Mouse (Mus musculus): ENCODE results near the gene Prap1. TPM values are rescaled to one million over a fixed set of nuclear protein-coding genes. Genes with fewer than 3 reads are reported as not detected.
A peak's percentile ranks its signal among the peaks of the same experiment; 100 is the strongest.
"Not testable (repeated sequence)": the region's sequence is repeated elsewhere in the genome, so short reads cannot be mapped to it uniquely, and the experiment has no call there.

Prap1 gene
- polyA plus RNA-seq, 1 experiment from 2014 or later = not detected

DNA sequence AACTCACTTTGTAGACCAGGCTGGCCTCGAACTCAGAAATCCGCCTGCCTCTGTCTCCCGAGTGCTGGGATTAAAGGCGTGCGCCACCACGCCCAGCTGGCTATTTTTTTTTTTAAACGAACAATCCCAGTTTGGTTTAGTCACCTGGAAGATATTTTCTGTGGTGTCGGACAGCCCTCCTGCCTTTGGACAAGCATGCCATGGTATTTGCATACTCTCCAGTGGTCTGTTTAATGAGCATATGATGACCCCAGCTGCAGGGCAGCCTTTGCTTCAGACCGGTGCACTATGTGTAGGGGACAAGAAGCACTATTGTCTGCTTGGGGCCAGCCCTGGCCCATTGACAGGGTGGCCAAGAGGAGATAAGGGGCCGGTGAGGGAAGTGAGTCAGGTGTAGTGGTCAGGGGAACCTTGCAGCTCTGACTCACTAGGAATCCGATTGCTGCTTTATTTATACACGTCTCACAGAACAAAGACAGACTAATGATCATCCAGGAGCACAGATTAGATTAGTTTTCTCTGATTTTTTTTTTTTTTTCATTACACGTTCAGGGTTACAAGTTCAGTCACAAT, 28.2 kb downstream of the Prap1 start:
- Histone ChIP-seq H3K4me2 (no peak overlapping the region), H3K9me3 (replicated peaks) (no peaks in the 10 kb centered on the region), H3K4me1 (replicated peaks) (peaks cover 34% of the 10 kb centered on the region), H3K27ac (no peak overlapping the region), H3K4me3 (replicated peaks) (no peak overlapping the region), H3K27me3 (no peaks in the 10 kb centered on the region), H3K36me3 (no peaks in the 10 kb centered on the region), H3K9ac (no peak overlapping the region)
- 53% methylated on average over 13 of the region's 13 CpGs for WGBS (ENCODE audit: insufficient replicate concordance)
- ATAC-seq (ENCODE audit: low read depth) (no peak), DNase-seq (no peak)

GRCm38 (mm10) chr7:140122765-140123164, 29.6 kb downstream of the Prap1 start:
- Histone ChIP-seq H3K9me3 (replicated peaks) (no peaks in the 10 kb centered on the region), H3K9ac (no peak overlapping the region), H3K4me1 (replicated peaks) (peaks cover 33% of the 10 kb centered on the region), H3K27ac (no peak overlapping the region), H3K4me3 (replicated peaks) (no peak overlapping the region), H3K4me2 (no peak overlapping the region), H3K36me3 (no peaks in the 10 kb centered on the region), H3K27me3 (no peaks in the 10 kb centered on the region)
- ATAC-seq (ENCODE audit: low read depth) (no peak), DNase-seq (no peak)
- 12% methylated on average over 4 of the region's 4 CpGs for WGBS (ENCODE audit: insufficient replicate concordance)

- Histone ChIP-seq H3K36me3 (no peaks in the 10 kb centered on the region), H3K9me3 (replicated peaks) (no peaks in the 10 kb centered on the region), H3K4me1 (replicated peaks) (peaks cover 38% of the 10 kb centered on the region), H3K27me3 (no peaks in the 10 kb centered on the region), H3K4me3 (replicated peaks) (no peak overlapping the region), H3K4me2 (no peak overlapping the region), H3K27ac (no peak overlapping the region), H3K9ac (no peak overlapping the region)
- ATAC-seq (ENCODE audit: low read depth) (no peak), DNase-seq (no peak)
- WGBS (ENCODE audit: insufficient replicate concordance) = 77% methylated on average over 1 of the region's 1 CpGs
Measured at GRCm38 (mm10) chr7:140124382-140124781, 31.2 kb downstream of the Prap1 start.

DNA sequence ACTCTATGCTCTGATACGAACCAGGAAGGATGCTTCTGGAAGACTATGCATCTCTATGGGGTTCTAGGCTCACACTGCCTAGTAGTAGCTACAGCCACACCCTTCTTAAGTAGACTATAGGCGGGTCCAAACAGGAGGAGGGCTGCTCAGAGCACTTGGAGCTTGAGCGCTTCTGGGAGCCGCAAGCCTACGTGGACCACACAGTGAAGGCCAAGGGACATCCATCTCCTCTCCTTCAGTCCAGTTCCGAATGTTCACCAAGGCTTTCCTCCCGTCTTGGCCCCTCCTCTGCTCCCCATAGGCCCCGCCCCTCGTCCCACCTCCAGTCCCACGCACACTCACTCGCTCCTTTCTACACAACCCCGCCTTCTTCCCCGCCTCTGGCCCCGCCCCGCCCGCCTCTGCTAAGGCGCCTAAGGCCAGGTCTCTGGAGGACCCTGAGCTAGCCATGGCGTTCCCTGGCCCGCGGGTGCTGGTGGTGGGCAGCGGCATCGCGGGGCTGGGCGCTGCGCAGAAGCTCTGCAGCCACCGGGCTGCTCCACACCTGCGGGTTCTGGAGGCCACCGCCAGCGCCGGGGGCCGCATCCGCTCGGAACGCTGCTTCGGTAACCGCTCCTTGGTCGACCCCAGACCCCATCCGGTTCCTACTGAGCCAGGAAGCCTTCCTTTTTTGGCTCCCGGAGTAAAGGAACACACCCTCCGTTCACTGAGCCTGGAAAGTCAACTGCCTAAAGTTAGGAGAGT, 32.3 kb downstream of the Prap1 start:
- Histone ChIP-seq H3K27ac (peak overlapping the region; percentile 47; the same call in 1 of the 2 replicates), H3K27me3 (no peaks in the 10 kb centered on the region)
- whole genome bisulfite sequencing (ENCODE audit: insufficient replicate concordance) = 1% methylated on average over 40 of the region's 40 CpGs

GRCm38 (mm10) chr7:140126022-140126350, 32.8 kb downstream of the Prap1 start:
- H3K9me3 ChIP-seq (replicated peaks) = no peaks in the 10 kb centered on the region
- DNase-seq (no peak), ATAC-seq (ENCODE audit: low read depth) (0 out of 2 replicates have a peak, but pooled peaks have one; percentile 0)
- peak overlapping the region; percentile 75 for H3K4me3 ChIP-seq (replicated peaks)
- 0 out of 2 replicates have a peak, but pooled peaks cover 4% of the 10 kb centered on the region for H3K36me3 ChIP-seq
- peak overlapping the region; percentile 82 for H3K9ac ChIP-seq
- no peaks in the 10 kb centered on the region for H3K27me3 ChIP-seq
- WGBS (ENCODE audit: insufficient replicate concordance) = 5% methylated on average over 5 of the region's 5 CpGs
- peak overlapping the region; percentile 91 for H3K4me2 ChIP-seq
- peaks cover 38% of the 10 kb centered on the region for H3K4me1 ChIP-seq (replicated peaks)
- H3K27ac ChIP-seq = no peak overlapping the region

More for the DNA sequence above, 32.3 kb downstream of the Prap1 start:
- peak overlapping the region; percentile 75 for H3K4me3 ChIP-seq (replicated peaks)
- peak; percentile 92 for DNase-seq
- 0 out of 2 replicates have a peak, but pooled peaks cover 4% of the 10 kb centered on the region for H3K36me3 ChIP-seq
- H3K9ac ChIP-seq = peak overlapping the region; percentile 82
- H3K4me2 ChIP-seq = peak overlapping the region; percentile 91
- no peaks in the 10 kb centered on the region for H3K9me3 ChIP-seq (replicated peaks)
- peak; percentile 100 for ATAC-seq (ENCODE audit: low read depth)
- peaks cover 38% of the 10 kb centered on the region for H3K4me1 ChIP-seq (replicated peaks)

DNA sequence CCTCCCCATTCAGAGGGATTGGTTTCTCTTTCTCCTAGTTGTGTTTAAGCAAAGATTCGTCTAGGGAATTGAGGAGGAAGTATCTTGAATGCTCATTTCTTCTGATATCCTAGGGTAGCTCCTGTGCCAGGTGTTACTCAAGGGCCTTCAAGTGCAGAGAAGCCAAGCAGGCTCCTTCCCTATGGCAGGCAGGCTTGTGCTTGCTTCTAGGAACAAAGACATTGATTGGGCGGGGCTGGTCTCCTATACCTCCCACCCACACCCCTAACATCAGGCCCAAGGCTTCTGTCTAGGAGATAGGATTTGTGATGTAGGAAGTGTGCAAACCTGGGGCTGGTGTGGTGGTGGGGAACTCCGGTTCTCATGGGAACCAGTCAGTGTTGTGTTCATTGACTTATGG, 33.7 kb downstream of the Prap1 start:
- WGBS (ENCODE audit: insufficient replicate concordance) = 49% methylated on average over 3 of the region's 3 CpGs
- Histone ChIP-seq H3K27me3 (no peaks in the 10 kb centered on the region), H3K9ac (no peak overlapping the region), H3K27ac (no peak overlapping the region), H3K4me3 (replicated peaks) (no peak overlapping the region), H3K36me3 (0 out of 2 replicates have a peak, but pooled peaks cover 4% of the 10 kb centered on the region), H3K9me3 (replicated peaks) (no peaks in the 10 kb centered on the region), H3K4me1 (replicated peaks) (peaks cover 38% of the 10 kb centered on the region), H3K4me2 (no peak overlapping the region)
- DNase-seq (no peak), ATAC-seq (ENCODE audit: low read depth) (no peak)

- no peak overlapping the region for H3K9ac ChIP-seq
- H3K4me2 ChIP-seq = no peak overlapping the region
- no peak overlapping the region for H3K4me3 ChIP-seq (replicated peaks)
- no peaks in the 10 kb centered on the region for H3K9me3 ChIP-seq (replicated peaks)
- no peaks in the 10 kb centered on the region for H3K27me3 ChIP-seq
- DNase-seq (no peak), ATAC-seq (ENCODE audit: low read depth) (no peak)
- WGBS (ENCODE audit: insufficient replicate concordance) = 44% methylated on average over 2 of the region's 2 CpGs
- peaks cover 33% of the 10 kb centered on the region for H3K4me1 ChIP-seq (replicated peaks)
- H3K27ac ChIP-seq = no peak overlapping the region
- 0 out of 2 replicates have a peak, but pooled peaks cover 4% of the 10 kb centered on the region for H3K36me3 ChIP-seq
Measured at GRCm38 (mm10) chr7:140127911-140128310, 34.7 kb downstream of the Prap1 start.

GRCm38 (mm10) chr7:140132184-140132583, 39.0 kb downstream of the Prap1 start:
- not testable (repeated sequence) for ATAC-seq (ENCODE audit: low read depth); H3K4me1 ChIP-seq (replicated peaks); H3K4me3 ChIP-seq (replicated peaks); H3K4me2 ChIP-seq; H3K36me3 ChIP-seq; H3K27me3 ChIP-seq; DNase-seq; H3K27ac ChIP-seq; H3K9me3 ChIP-seq (replicated peaks); H3K9ac ChIP-seq
- 69% methylated on average over 7 of the region's 7 CpGs for WGBS (ENCODE audit: insufficient replicate concordance)

- not testable (repeated sequence) for H3K4me1 ChIP-seq (replicated peaks); H3K27ac ChIP-seq; DNase-seq; H3K4me3 ChIP-seq (replicated peaks); H3K9me3 ChIP-seq (replicated peaks); H3K4me2 ChIP-seq; H3K36me3 ChIP-seq; ATAC-seq (ENCODE audit: low read depth); H3K27me3 ChIP-seq; H3K9ac ChIP-seq
- WGBS (ENCODE audit: insufficient replicate concordance) = 24% methylated on average over 3 of the region's 7 CpGs
Measured at GRCm38 (mm10) chr7:140134033-140134432, 40.8 kb downstream of the Prap1 start.

GRCm38 (mm10) chr7:140135106-140135770, 42.0 kb downstream of the Prap1 start:
- Histone ChIP-seq H3K4me3 (replicated peaks) (no peak overlapping the region), H3K4me1 (replicated peaks) (peaks cover 9% of the 10 kb centered on the region), H3K9ac (no peak overlapping the region)

GRCm38 (mm10) chr7:140137135-140138020, 44.2 kb downstream of the Prap1 start, which contains the start of gene Mtg1:
TSS of gene Mtg1 (plus strand) at chr7:140137564.
- peak within 1 kb of the TSS; percentile 88 for H3K9ac ChIP-seq
- H3K27ac ChIP-seq = peak within 1 kb of the TSS; percentile 78
- ATAC-seq (ENCODE audit: low read depth) (peak; percentile 97), DNase-seq (peak; percentile 92)
- H3K4me3 ChIP-seq (replicated peaks) = peak within 1 kb of the TSS; percentile 85
- H3K4me2 ChIP-seq = peak within 1 kb of the TSS; percentile 86
- WGBS (ENCODE audit: insufficient replicate concordance) = 2% methylated on average over 39 of the region's 39 CpGs
- no peaks in the 10 kb centered on the region for H3K27me3 ChIP-seq
- H3K9me3 ChIP-seq (replicated peaks) = no peaks in the 10 kb centered on the region
- H3K36me3 ChIP-seq = no peaks in the 10 kb centered on the region
- peaks cover 9% of the 10 kb centered on the region for H3K4me1 ChIP-seq (replicated peaks)

More at GRCm38 (mm10) chr7:140135106-140135770, 42.0 kb downstream of the Prap1 start:
- DNase-seq = no peak
- Histone ChIP-seq H3K4me2 (no peak overlapping the region), H3K27me3 (no peaks in the 10 kb centered on the region), H3K36me3 (no peaks in the 10 kb centered on the region), H3K9me3 (replicated peaks) (no peaks in the 10 kb centered on the region), H3K27ac (no peak overlapping the region)
- ATAC-seq (ENCODE audit: low read depth) = no peak
- 65% methylated on average over 5 of the region's 5 CpGs for WGBS (ENCODE audit: insufficient replicate concordance)

All from liver, embryonic 13.5 days (tissue).